Mouse (Mus musculus) frontal cortex, adult 2 months (tissue): ENCODE results near the gene Gemin7. TPM values are rescaled to one million over a fixed set of nuclear protein-coding genes. Genes with fewer than 3 reads are reported as not detected.
"Not testable (repeated sequence)": the region's sequence is repeated elsewhere in the genome, so short reads cannot be mapped to it uniquely, and the experiment has no call there.

Experiments used
- DNase-seq, 2 experiments: peaks; one replicate each; pipeline ENCODE4 v3.0.0; 2022; ENCODE audit warnings: low spot score in 1 of 2; ENCODE audit errors: extremely low spot score in 1 of 2
- polyA plus RNA-seq: library from polyadenylated mRNA; depleted of rRNA; stranded (reverse); fragments of >200 nt; gene quantifications from 2 replicates; pipeline ENCODE4 v1.2.3, GENCODE M21; 2012; rRNA removed

Gene Gemin7
- 47.9 and 49.9 TPM in 2 replicates for polyA plus RNA-seq

DNA sequence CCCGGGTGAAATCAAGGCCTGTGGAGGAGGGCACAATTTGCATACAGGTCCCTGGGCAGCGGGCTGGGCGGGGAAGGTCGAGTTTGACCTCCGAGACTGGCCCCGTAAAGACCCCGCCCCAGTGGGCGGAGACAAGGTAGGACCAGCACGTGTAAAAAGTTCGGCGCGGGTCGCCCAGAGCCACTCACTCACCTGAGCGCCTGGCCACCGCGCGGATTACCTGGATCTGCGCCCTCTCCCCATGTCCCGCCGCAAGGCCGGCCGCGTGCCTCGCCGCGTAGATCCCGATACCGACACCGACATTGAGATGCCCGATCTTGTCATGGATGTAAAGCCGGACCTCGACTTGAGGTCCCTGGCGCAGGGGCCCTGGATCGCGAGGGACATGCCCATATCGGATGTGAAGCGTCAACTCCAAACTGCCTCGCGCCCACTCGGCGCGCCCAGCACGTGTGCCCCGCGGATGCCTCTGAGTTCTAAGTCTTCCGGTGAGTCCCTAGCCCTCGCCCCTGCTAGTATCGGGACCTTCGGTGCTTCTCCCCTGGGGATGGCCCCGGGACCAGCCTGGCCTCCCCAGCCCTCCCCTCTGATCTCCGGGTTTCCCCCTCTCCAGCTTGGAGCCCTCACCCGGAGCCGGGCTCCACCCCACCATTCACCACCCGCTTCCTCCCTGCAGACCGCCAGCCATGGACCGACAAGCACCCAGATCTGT, at the start of gene Gemin7, which contains the start of gene Zfp296:
TSS of gene Gemin7 (minus strand) at position 455 of the 712 bp plus-strand sequence.
TSS of gene Zfp296 (plus strand) at position 147 of the 712 bp plus-strand sequence.
- DNase-seq = no peak

DNA sequence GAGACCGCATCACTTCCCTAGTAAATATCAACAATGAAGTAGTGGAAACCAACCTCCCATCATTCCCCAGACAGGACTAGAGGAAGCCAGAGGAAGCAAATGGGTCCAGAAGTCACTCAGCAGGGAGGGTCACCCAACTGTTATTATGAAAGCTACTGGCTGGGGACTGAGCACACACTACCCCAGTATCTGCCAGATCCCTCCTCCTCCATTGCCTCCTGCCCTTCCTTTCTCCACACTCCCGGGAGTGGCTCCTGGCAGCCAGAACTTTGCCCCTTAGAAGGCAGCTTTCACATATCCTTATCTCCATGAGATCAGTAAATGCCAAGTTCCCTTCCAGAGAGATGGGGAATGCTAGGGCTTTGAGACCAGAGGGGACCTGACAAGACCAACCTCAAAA, 46.0 kb upstream of the Gemin7 start:
- DNase-seq = no peak

DNA sequence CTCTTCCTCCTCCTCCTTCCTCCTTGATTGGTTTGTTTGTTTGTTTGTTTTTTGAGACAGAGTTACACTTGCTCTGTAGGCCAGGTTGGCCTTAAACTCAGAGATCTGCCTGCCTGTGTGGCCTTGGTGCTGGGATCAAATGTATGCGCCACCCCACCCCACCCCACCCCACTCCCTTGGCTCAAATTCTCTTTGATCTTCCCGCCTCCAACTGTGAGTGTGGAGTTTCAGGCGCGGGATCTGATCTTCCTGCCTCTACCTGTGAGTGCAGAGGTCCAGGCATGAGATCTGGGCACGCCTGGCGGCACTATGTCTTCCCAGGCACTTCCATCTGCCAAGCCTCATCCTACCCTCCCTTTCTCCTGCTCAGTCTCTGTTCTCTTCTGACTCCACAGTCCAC, 44.8 kb upstream of the Gemin7 start:
- DNase-seq = no peak

DNA sequence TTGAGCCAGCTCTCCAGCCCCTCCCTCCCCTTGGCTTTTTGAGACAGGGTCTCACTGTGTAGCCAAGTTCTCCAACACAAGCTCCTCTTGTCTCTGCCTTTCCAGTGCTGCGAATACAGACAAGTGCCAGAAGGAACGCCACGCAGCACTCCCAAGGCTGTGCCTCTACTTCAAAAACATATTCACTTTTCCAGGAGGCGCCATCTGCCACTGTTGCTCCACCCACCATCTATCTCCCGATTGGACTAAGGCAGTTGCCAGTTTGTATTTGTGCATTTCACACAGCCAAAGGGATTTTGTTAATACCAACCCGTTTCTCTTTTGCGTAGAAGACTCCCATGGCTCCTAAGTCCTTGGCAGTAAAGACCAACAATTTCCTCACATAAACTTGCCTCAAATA, 43.4 kb upstream of the Gemin7 start:
- peak; percentile 45 to 71 for DNase-seq

DNA sequence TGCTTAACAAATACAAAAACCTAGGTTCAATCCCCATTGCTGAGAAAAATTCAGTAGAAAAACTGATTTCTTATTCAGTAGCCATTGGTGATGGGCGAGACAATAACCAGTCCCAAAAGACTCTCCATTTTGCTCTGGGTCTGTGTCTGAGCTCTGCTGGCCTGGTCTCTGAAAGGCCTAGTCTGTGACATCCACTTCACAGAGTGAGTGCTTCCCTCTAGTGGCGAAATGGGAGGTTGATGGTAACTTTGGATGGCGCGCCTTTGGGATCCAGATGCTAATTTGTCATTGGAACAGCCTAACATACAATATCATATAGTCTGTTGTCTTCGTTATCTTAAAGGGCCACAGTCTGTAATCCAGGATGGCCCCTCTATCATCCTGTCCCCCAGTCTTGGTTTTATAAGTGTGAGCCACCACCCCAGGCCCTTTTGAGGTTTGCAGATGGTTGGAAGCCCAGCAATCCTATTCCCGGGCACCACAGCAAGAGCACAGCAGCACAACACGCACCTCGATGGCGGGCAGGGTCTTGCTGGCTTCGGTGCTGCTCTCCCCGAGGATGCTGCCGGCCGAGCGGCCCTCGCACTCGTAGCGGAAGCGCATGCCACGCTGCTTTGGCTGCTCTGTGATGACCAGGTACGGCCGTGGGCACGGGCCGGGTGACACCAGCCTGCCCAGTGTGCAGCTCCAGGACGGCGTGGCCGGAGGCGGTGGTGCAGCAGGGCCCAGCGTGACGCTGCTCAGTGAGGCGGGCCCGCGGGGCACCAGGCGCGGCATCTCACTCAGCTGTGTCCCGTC, 41.8 kb upstream of the Gemin7 start:
- peak; percentile 65 to 90 for DNase-seq

DNA sequence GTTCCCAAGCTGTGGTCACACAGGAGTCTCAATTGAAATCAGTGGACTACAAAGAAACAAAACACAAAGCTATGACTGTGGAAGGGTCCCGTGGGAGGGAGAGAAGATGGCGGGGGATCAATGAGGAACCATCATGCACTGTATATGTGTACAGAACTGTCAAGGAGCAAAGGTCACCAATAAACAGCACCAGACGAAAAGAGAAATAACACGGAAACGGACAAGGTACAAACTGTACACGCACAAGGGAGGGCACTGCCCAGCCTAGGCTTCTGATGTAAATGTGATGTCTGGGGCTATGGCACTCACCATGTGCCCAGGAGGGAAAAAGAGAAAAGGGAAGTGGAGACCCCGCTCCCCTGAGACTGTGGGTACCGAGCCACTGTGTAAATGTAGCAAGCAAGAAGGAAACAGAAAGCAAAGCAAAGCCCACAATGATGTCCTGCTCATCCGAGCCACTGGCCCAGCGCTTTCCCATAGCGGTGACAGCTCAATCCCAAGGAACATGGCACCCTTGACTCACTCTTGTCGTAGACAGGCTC, 37.7 kb upstream of the Gemin7 start:
- DNase-seq = no peak

DNA sequence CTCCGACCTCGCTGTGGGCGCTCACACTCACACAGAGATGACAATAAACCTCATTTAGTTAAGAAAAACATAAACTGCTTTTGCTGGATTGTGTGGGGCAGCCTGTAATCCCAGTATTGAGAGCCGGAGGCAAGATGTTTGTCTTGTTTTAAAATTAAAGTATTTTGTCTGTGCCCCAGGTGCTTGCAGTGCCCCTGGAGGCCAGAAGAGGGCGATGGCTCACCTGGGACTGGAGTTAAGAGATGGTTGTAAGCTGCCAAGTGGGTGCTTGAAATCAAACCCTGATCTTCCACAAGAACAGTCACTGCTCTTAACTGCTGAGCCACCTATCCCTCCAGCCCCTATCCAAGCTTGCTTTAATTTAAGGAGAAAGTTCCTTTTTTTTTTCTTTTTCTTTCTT, 33.6 kb upstream of the Gemin7 start:
- no peak for DNase-seq

DNA sequence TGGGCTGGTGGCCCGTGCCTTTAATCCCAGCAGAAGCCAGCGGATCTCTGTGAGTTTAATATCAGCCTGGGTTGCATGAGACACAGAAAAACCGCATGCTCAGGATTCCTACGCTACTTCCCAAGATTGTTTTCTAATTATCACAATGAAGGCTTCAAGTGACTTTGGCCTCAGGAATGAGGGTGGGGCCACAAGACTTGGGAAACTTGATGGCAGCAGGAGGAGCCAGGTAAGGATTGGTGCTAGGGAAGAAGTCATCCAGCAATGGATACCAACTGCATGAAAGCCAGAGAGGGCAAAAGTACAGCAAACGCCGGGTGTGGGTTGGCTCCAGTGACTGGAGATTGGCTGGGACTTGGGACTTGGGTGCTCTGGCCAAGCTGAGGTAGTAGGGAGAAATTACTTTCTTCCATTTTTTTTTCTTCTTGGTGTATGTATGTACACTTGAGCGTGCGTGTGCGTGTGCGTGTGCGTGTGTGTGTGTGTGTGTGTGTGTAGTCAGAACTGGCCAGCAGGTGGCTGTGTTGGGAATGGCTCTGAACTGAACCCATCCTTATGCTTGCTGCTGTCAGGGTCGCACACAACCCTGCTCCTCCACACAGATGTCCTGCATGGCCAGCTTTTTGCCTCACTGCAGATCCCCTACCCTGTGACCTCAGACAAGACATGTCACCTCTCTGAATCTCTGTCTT, 32.4 kb upstream of the Gemin7 start:
- no peak for DNase-seq

DNA sequence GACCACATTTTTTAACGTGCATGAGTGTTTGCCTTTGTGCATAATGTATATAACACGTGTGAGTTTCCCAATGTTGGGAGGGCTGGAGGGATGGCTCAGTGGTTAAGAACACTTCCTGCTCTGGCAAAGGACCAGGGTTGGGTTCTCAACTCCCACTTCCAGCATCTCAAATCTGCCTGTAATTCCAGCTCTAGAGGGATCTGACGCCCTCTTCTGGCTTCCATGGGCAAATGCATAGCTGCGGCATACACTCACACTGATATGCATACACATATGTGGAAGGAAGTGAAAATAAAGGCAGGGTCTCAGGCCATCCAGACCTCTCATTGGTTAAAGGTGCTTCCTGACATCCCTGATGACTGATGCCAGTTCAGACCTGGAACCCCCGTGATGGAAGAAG, 29.9 kb upstream of the Gemin7 start:
- DNase-seq = no peak

DNA sequence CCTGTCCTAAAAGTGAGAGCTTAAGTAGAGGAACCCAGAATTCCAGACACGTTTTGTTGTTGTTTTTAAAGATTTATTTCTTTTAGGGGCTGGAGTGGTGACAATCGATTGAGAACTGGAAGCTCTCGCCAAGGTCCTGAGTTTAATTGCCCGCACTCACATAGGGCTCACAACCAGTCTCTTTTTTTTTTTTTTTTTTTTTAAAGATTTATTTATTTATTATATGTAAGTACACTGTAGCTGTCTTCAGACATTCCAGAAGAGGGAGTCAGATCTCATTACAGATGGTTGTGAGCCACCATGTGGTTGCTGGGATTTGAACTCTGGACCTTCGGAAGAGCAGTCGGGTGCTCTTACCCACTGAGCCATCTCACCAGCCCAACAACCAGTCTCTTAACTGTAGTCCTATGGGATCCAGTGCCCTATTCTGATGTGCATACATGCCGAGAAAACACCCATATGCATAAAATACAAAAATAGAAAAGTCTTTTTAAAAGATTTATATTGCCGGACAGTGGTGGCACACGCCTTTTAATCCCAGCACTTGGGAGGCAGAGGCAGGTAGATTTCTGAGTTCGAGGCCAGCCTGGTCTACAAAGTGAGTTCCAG, 27.3 kb upstream of the Gemin7 start:
- not testable (repeated sequence) for DNase-seq

DNA sequence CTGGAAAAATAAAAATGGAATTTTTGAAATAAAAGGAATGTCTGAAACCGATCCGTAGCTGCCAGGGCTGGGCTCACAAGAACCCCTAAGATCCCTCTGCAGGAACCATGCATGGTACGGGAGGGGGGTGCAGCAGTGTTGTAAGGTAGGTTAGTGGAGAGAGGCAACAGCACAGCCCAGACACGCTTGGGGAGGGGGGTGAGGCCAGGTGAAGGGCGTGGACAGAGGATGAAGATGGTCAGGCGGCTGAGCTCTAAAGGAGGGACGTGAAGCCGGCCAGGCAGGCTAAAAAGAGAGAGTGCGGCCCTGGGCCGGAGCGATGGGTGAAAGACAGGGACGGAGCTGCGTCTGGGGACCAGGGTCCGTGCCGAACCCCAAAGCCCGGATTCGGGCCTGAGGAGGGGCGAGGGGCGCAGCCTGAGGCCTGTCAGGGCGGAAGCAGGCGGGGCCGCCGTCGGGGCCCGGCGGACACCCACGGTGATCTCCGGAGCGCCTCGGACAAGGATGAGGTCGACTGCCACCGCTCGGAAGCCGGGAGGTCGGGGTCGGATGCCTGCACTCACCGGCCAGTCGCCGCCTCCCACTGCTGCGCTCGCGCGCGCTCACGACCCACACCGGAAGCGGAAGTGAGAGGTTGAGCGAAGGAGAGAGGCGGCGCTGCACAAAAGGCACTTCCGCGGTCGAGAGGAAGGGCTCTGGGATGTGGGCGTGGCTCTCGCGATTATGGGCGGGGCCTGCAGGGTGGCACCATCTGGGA, 26.6 kb upstream of the Gemin7 start, which contains the start of gene Clasrp:
TSS of gene Clasrp (minus strand) at position 638 of the 757 bp plus-strand sequence.
- peak; percentile 88 to 96 for DNase-seq

DNA sequence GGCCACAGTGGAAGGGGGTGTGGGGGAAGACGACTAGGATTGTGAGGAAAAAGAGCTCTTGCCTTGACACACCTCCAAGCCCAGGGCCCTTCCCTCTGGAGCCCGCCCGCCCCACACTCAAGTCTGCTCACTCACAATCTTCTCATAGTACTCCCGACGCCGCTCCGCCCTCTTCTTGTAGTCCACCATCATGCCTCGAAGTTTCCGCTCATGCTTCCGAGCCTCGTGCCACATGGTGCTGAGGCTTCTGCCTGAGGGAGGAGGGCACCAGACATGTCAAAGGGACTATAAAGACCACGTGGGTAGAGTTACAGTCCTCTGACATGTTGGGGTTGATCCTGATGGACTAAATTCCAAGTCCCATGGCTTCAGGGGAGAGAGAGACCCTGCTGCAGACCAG, 25.7 kb upstream of the Gemin7 start:
- DNase-seq = no peak

DNA sequence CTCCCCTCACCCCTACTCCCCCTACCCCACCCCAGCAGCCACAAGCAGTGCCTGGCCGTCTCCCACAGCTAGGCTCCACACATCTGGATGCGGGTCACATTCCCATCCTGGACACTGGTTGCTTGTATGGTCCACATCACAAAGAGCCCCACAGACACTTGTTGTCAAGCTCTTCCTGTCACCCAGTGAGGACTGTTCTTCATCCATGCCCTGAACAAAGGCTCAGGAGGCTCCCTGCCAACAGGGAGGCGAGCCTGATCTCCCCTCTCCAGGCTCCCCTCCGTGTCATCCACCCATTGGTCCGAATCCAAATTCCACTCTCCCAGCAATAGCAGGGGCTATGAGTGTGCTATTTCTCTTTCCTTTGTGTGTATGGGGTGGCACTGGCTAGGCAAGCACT, 23.2 kb upstream of the Gemin7 start:
- DNase-seq = peak; percentile 30 to 49

DNA sequence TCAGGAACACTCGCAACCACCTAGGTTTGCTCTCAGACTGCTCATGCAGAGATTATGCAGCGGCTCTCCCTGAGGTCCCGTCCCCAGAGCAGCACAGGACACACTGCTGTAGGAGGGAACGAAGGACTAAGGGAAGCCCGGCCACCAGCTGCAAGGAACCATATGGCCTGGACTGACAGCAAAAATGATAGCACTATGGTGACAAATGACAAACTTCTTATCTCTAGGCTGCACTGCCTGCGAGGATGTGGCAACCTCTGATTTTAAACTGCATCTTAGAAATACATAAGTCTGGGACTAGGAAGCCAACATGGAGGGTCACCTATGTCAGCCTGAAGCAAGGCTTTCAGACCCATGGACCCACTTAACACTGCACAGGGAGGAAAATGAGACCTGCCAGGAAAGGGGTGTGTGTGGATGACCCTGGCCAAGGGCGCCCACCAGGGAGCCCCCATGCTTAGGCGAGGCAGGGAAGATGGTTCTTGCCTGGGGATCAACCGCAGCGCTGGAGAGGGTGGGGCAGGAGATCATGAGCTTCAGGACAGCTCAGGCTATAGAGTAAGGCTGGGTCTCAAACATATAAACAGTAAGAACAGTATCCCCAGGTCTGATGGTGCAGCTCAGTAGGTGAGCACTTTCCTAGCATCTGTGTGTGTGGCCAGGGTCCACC, 15.8 kb upstream of the Gemin7 start:
- no peak for DNase-seq

DNA sequence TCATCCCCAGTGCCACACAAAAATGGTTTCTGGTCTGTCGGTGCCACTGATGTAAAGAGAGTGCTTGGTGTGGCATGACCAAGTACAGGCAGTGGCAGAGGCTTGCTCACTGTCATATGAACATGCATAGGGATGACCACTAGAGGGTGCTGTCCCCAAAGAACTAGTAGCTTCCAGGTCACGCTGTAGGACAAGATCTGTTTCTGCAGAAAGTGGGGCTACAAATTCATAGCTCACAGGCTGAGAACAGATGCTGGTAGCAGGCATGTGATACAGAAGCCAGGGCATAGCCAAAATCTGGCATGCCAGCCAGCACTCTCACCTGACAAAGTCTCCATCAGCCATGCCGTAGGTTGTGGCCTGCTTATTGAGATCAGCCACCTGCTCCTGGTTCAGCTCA, 12.5 kb upstream of the Gemin7 start:
- peak; percentile 74 to 88 for DNase-seq

DNA sequence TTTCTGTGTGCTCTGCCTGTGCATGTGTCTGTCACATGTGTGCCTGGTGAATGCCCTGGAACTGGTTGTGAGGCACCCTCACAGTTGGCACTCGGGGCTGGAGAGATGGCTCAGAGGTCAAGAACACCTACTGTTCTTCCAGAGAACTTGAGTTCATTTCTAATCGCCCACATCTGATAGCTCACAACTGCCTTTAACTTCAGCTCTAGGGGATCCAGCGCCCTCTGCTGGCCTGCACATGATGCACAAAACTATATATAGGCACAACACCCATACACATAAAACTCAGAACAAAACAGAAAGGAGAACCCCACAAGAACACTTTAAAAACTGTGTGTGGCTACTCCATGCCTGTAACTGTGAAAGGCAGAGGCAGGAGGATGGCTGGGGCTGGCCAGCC, 11.8 kb upstream of the Gemin7 start:
- peak in 1 of 2 experiments; percentile 66 for DNase-seq

DNA sequence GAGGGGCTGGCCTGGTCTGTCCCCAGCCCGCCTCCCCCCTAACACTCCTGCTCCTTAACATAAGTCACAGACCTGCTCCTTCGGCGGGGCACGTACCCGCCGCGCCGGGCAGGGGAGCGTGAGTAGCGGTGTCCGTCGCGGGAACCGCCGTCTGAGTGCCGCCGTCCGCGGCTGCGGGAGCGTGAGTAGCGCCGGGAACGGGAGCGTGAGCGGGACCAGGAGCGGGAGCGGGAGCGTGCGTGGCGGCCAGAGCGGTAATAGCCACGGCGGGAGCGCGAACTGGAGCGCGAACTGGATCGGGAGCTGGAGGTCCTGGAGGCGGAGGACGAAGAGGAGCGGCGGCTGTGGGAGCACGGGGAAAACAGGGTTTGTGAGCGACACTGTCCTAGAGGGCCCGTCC, 8.9 kb upstream of the Gemin7 start:
- no peak for DNase-seq

DNA sequence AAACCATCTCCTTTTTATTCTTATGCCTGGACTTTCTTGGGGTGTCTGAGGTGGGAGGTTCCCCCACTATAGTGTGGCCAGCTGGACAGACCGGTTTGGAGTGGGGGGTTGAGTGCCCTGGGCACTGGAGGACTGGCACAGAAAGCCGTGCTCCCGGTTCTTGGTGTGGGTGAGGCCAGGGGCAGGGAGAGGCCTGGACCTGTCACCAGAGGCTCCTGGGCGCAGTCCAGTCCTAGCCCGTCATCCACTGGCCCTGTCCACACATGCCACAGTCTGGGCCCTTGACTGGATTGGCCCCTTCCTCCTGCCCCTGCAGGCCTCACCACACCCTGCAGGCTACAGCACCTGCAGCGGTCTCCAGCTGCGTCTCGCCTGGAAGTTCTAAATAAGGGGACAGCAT, 3.2 kb upstream of the Gemin7 start:
- no peak for DNase-seq

DNA sequence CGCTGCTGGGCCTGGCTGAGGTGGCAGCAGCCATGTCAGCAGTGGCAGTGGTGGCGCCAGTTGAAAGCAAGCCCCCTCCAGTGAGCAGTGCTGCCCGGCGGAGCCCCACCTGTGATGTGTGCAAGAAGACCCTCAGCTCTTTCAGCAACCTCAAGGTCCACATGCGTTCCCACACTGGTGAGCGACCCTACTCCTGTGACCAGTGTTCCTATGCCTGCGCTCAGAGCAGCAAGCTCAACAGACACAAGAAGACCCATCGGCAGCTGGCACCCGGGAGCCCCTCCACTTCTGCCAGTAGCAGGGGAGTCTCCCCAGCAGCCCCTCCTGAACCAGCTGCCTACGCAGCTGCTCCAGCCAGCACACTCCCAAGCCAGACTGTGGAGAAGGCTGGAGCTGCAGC, 2.4 kb upstream of the Gemin7 start:
- no peak for DNase-seq
